Comparison of ENCODE assay signal across 7 mouse cellular contexts in genomic region chr8:70596775-70597416, GRCm38 (mm10). TPM values are rescaled to one million over a fixed set of nuclear protein-coding genes. Genes with fewer than 3 reads are reported as not detected.
DNase-seq lines count a peak whose midpoint lies in the region; ATAC-seq lines count a peak whose summit lies in the region.

No protein-coding gene starts in this region.

- H3K36me3 ChIP-seq in hindbrain, embryonic 14.5 days (replicated peaks; ENCODE audit: control insufficient read depth, insufficient read depth), result peaks cover 24% of the 10 kb centered on the region

- no peak for ATAC-seq in hindbrain, embryonic 14.5 days (ENCODE audit: low FRiP score)

- H3K4me2 ChIP-seq in hindbrain, embryonic 14.5 days (replicated peaks), result peak overlapping the region; percentile 71

- H3K9ac ChIP-seq in hindbrain, embryonic 14.5 days, result 0 out of 2 replicates have a peak overlapping the region, but pooled peaks have one; percentile 61

- 78% methylated on average over 17 of the region's 17 CpGs for WGBS in hindbrain, embryonic 14.5 days

- H3K4me3 ChIP-seq in hindbrain, embryonic 14.5 days (replicated peaks; ENCODE audit: low read length), result 0 out of 2 replicates have a peak overlapping the region, but pooled peaks have one; percentile 38

- H3K27me3 ChIP-seq in hindbrain, embryonic 14.5 days (ENCODE audit: control insufficient read depth, insufficient read depth, low read length), result no peaks in the 10 kb centered on the region; the same call in 1 of the 2 replicates

- no peaks in the 10 kb centered on the region for H3K9me3 ChIP-seq in hindbrain, embryonic 14.5 days (ENCODE audit: control insufficient read depth, low read length)

- no peak overlapping the region for H3K27ac ChIP-seq in hindbrain, embryonic 14.5 days

- DNase-seq in ovary, postnatal 36 days (ENCODE audit: low spot score), result peak; percentile 47
- DNase-seq in ovary, adult 18-20 months (ENCODE audit: low spot score), result no peak
- peak; percentile 67 to 73 for DNase-seq in cerebellum, postnatal 36 days
- no peak for DNase-seq in hindbrain, embryonic 14.5 days (ENCODE audit: low spot score)
- DNase-seq in natural killer cell, adult 2 months (ENCODE audit: low spot score in 2 of 2), result peak; percentile 33 to 59
- DNase-seq in urinary bladder, adult 18-20 months (ENCODE audit: low spot score in 2 of 2), result no peak
- DNase-seq in Muller cell, postnatal 12 days (ENCODE audit: inconsistent ontology term), result no peak

- H3K4me1 ChIP-seq in hindbrain, embryonic 14.5 days (replicated peaks; ENCODE audit: control insufficient read depth, insufficient read depth, low read length), result peaks cover 63% of the 10 kb centered on the region

RNA-seq across cellular contexts. Expression of gene Isyna1, which starts 2.7 kb away (rescaled TPM):
- 86.8 and 96.6 TPM in 2 replicates for polyA plus RNA-seq in hindbrain, embryonic 14.5 days (2014; fragmentation: Nextera tagmentation; extraction: Ambion mirVana)

RNA-seq across cellular contexts. Expression of gene Ssbp4, which starts 11.8 kb away (rescaled TPM):
- polyA plus RNA-seq in hindbrain, embryonic 14.5 days (2014; fragmentation: Nextera tagmentation; extraction: Ambion mirVana), result 165 and 173 TPM in 2 replicates

RNA-seq across cellular contexts. Expression of gene Lrrc25, which starts 19.1 kb away (rescaled TPM):
- polyA plus RNA-seq in hindbrain, embryonic 14.5 days (2014; fragmentation: Nextera tagmentation; extraction: Ambion mirVana), result 0.98 and 1.6 TPM in 2 replicates

RNA-seq across cellular contexts. Expression of gene Gdf15, which starts 35.4 kb away (rescaled TPM):
- 0.14 and 0.28 TPM in 2 replicates for polyA plus RNA-seq in hindbrain, embryonic 14.5 days (2014; fragmentation: Nextera tagmentation; extraction: Ambion mirVana)

RNA-seq across cellular contexts. Expression of gene Ell, which starts 57.6 kb away (rescaled TPM):
- 14.8 and 15.1 TPM in 2 replicates for polyA plus RNA-seq in hindbrain, embryonic 14.5 days (2014; fragmentation: Nextera tagmentation; extraction: Ambion mirVana)

Comparison
In these comparisons a context has a peak if more than half of its experiments do, and no peak if none do; other contexts are left out.
1. DNase-seq: peak in ovary, postnatal 36 days (single experiment), cerebellum, postnatal 36 days (2 of 2) and natural killer cell, adult 2 months (2 of 2); none in ovary, adult 18-20 months (single experiment), hindbrain, embryonic 14.5 days (single experiment), urinary bladder, adult 18-20 months (0 of 2) and Muller cell, postnatal 12 days (single experiment).